Mouse (Mus musculus) 416B (cell line): Measurements from ENCODE around the gene Dtx2.

ENCODE experiments used
- DNase-seq: peaks from one replicate; pipeline ENCODE4 v3.0.0; 2011; ENCODE audit warnings: low read depth

The Dtx2 gene

GRCm38 (mm10) chr5:135994725-135995687, at the start of gene Dtx2:
TSS of gene Dtx2 (plus strand) at chr5:135994800.
- DNase-seq, result peak; percentile 90

- DNase-seq, result no peak
Measured at GRCm38 (mm10) chr5:135945916-135946408, 48.6 kb upstream of the Dtx2 start.

DNA sequence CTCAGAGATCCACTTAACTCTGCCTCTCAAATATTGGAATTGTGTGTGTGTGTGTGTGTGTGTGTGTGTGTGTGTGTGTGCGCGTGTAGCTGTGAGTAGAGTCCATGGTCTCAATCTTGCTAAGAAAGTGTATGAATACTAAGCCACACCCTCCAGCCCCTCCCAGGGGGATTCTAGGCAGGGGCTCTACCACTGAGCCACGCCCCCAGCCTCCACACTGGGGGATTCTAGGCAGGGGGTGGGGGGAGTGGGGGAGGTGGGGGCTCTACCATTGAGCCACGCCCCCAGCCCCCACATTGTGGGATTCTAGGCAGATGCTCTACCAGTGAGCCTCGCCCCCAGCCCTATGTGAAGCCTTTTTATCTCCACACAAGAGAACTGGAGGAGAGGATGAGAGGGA, 48.0 kb upstream of the Dtx2 start:
- no peak for DNase-seq

DNA sequence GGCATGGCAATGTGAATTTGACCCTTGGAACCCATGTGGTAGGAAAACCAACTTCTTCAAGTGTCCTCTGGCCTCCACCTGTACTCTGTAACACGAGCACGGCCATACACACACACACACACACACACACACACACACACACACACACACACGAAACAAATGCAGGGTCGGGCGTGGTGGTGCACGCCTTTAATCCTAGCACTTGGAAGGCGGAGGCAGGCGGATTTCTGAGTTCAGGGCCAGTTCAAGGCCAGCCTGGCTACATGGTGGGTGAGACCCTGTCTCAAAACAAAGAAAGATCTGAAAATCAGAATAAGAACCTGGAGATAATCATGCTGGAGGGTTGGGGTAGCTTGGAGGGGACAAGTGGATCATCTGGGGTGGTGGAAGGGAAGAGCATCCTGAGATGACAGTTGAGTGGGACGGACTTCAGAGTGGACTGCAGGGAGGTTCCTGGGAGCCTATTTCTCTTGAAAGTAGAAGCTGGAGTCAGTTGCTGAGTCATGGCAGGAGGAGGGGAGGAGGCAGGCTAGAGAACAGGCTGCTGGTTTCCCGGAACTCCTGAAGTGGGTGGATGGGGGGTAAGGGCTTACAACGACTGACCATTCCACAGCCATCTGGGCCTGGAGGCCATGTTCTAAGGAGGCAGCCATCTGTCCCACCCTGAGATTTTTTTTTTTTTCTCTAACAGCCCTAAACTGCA, 43.7 kb upstream of the Dtx2 start:
- peak; percentile 74 for DNase-seq

DNA sequence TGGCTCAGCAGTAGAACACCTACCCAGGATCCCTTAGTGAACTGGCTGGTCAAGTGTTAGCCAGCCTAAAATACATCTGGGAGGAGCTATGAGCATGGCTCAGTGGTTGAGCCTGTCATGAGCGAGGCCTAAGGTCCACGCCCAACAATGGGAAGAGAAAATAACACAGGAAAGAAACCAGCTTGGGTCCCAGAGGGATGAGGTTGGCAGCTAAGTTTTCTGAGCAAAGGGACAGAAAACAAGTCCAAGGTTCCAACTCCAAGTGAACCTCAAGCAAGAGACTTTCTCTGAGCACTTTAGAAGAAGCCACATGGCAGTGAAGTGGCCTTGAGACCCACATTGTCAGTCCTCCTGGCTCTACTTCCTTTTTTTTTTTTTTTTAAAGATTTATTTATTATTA, 42.9 kb upstream of the Dtx2 start:
- DNase-seq, result peak; percentile 59

DNA sequence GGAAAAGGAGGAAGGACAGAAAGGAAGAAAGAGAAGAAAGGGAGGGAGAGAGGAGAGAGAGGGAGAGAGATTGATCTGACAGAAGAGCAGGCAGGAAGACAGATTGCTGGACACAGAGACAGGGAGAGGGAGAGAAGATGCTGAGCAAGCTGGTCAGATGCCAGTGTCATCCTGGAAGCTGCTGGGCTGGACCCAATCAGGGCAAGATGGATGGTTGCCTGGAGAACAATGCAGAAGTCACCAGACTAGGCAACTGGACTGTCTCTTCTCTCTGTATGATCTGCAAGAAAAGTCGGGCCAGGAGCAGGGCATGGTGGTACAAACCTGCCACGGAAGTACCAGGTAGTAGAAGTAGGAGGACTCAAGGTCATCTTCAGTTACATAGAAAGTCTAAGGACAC, 41.8 kb upstream of the Dtx2 start:
- DNase-seq, result no peak

DNA sequence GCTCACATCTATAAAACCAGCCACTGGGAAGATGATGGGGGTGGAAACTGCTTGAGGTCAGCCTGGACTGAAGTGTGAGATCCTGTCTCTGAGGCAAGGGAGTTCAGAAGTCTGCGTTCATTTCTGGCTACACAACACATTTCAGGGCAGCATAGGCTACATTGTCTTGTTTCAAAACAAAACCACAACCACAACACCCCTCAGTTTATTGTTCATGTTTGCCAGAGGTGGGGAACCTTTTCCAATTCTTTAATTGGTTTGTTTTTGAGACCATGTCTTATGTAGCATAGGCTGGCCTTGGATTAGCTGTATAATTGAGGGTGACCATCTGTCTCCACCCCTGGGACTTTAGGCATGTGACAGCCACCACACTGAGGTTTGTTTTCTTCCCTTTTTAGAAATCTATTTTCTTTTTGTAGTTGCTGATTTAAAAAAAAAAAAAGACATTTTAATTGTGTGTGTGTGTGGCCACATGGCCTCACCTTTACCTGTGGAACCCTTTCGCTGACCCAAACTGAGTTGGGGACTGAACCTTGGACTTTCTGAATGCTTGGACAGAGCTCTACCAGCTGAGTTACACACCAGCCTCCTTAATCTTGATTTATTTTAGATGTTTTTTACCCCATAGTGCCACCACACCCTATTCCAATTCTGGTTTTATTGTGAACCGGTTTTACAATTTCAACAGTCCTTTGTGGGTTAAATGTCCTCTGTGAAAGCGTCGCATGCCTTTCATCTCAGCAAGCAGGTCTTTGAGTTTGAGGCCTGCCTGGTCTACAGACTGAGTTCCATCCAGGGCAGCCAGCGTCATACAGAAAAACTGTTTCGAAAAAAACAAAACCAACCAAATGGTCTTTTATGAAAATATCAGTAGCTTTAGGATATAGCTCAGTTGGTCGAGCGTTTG, 38.0 kb upstream of the Dtx2 start:
- DNase-seq, result no peak

DNA sequence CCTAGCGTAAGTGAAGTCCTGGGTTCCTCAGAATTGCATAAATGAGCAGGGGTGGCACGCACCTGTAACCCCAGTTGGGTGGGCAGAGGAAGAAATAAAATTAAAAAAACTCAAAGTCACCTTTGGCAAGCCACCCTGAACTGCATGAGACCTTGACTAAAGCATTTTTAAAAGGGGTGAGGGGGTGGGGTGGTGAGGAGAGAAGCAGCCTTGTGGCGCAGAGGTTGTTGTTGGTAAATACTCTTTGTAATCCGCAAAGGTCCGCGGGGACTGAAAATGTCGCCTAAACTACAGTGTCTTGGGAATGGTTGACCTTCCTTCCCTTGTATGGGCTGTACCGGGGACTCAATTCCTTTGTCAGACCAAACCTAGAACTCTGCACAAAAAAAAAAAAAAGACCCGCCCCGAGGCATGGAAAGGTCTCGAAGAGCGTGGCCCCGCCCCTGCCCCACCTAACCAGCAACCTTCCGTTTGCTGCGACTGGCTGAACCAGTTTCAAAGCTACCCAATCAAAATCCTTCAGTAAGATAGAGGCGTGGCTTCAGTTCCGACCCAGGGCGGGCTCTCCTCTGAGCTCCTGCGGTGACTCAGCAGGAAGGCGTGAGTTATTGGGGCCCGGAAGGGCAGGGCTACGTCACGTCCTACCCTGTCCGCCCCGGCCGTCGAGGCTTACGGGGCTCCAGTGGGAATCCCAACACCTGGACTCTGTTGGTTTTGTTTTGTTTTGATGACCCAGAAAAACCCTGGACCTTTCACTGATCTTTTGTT, 37.2 kb upstream of the Dtx2 start:
- peak; percentile 100 for DNase-seq

DNA sequence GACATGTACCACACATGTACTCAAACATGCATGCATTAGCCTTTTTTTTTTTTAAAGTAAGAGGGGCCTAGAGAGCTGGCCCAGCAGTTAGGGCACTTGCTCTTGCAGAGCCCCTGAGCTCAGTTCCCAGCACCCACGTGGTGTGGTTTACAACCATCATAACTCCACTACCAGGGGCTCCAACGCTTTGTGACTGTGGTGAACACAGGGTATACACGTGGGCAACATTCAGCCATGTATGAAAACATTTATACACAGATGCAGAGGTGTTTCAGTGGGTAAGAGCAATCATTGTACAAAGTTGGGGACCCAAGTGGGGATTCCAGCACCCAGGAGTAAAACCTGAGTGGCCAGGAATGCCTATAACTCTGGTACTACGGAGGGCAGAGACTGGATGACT, 36.2 kb upstream of the Dtx2 start:
- DNase-seq, result no peak

DNA sequence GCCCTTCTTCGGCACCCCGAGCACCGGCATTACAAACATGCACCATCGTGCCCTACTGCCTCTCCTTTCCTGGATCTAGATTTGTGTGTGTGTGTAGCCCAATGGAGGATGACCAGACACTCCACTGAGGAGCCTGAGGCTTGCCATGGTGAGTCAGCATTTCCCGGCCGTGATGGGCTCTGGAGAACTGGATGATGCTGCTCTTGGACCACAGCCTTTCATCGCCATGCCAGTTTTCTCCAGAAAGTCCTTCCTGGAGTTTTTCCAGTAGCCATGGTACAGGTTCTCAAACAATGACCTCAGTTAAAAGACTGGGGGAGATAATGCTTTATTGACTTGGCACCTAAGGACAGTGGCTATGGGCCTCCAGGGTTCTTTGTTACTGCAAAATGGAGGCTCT, 34.7 kb upstream of the Dtx2 start:
- no peak for DNase-seq

- no peak for DNase-seq
Measured at GRCm38 (mm10) chr5:135960909-135961635, 33.5 kb upstream of the Dtx2 start.

DNA sequence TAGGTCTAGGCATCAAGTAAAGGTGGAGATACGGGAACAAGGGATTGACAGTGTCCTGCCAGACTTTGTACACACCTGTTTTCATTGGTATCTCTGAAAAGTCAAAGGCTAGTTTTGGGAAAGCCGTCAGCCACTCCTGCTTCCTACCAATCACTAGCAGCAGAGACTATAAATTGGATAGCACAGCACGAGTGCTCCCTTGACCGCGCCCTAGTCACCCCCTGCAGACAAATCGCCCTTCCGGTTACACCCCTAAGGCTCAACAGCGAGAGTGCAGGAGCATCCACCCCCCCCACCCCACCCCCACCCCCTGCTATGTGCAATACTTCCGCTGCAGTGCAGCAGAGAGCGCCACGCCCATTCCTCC, 32.5 kb upstream of the Dtx2 start:
- DNase-seq, result no peak

- peak; percentile 100 for DNase-seq
Measured at GRCm38 (mm10) chr5:135962492-135963279, 31.9 kb upstream of the Dtx2 start.

DNA sequence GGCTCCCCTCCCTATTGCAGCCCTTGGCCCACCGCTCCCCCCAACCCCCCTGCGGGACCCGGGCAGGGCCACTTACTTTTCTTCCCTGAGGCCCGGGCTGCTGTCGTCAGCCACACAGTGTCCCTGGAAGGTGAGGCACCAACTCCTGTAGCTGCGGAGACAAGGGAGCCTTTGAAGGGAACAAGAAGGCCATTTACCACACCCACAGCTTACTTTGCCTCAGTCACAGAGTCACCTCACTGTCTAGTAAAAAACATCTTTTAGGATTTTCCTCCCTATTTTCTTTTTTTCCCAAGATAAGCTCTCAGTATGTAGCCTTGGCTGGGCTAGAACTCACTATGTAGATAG, 31.3 kb upstream of the Dtx2 start:
- no peak for DNase-seq

- DNase-seq, result no peak
Measured at GRCm38 (mm10) chr5:135965501-135965930, 29.1 kb upstream of the Dtx2 start.

DNA sequence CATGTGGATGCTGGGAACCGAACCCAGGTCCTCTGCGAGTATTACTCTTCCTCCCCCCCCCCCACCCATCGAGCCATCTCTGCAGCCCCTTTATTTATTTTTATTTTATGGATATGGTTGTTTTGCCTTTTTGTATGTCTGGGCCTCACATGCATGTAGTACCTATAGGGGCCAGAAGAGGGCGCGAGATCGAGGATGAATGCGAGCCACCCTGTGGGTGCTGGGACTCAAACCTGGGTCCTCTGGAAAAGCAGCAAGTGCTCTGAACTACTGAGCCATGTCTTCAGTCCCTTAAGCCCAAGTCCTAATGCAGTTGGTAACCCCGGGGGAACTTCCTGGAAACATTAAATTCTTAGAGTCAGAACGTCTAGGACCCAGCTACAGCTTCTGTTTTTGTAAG, 27.7 kb upstream of the Dtx2 start:
- DNase-seq, result peak; percentile 58

DNA sequence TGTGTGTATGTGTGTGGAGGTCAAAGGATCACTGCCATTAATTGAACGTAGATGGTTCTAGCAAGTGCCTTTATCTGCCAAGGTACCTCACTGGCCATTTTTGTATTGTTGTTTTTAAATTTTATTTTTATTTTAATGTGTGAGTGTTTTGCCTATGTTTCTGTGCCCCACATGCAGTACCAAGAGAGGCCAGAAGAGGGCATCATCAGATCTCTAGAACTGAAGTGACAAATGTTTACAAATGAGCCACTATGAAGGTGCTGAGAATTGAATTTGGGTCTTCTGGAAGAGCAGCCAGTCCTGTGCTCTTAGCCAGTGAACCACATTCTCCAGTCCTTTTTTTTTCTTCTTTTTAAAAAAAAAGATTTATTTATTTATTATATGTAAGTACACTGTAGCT, 25.8 kb upstream of the Dtx2 start:
- peak; percentile 73 for DNase-seq

DNA sequence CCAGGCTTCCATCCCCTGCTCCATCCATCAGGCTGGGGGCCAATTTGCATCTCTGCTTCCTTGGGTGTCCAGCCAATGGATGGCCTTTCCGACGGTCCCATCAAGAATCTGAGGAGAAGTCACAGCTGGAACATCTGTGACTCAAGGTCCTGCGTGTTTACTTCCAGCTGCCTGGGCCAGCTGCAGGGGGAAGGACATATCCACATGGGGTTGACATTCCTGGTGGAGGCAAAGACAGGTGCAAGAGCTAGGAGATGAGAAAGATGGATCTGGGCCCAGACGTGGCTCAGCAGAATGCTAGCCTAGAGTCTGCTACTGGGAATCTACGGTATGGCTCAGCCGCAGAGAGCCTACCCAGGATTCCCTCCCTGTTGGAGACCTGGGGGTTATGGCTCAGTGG, 24.4 kb upstream of the Dtx2 start:
- no peak for DNase-seq

GRCm38 (mm10) chr5:135971876-135972275, 22.7 kb upstream of the Dtx2 start:
- DNase-seq, result peak; percentile 56

GRCm38 (mm10) chr5:135974365-135974764, 20.2 kb upstream of the Dtx2 start, which contains the start of gene Ssc4d:
TSS of gene Ssc4d (minus strand) at chr5:135974531.
- DNase-seq, result peak; percentile 37
